Mouse (Mus musculus) liver, adult 2 months (tissue): ENCODE results near the gene Gsta3. TPM values are rescaled to one million over a fixed set of nuclear protein-coding genes. Genes with fewer than 3 reads are reported as not detected.
"Not testable (repeated sequence)": the region's sequence is repeated elsewhere in the genome, so short reads cannot be mapped to it uniquely, and the experiment has no call there.

Experiments
- DNase-seq: peaks from one replicate; pipeline ENCODE4 v3.0.0-alpha.2; 2011; ENCODE audit warnings: low read depth, low spot score; ENCODE audit errors: extremely low read depth
- H3K27ac ChIP-seq: fragments of 200-500 bp; replicated peaks from 2 replicates; pipeline ENCODE4 v1.5.1; 2012; ENCODE audit warnings: low read depth, mild to moderate bottlenecking, control low read depth, inconsistent platforms, low read length; ENCODE audit not compliant: insufficient read depth
- H3K27me3 ChIP-seq: fragments of 200-500 bp; 2 replicates; pipeline ENCODE4 v1.6.1; 2012; ENCODE audit warnings: mild to moderate bottlenecking, moderate library complexity, low read length, inconsistent platforms; ENCODE audit not compliant: control insufficient read depth, insufficient read depth
- H3K36me3 ChIP-seq: fragments of 200-500 bp; 2 replicates; pipeline ENCODE4 v1.6.1; 2012; ENCODE audit warnings: low read length, inconsistent platforms; ENCODE audit not compliant: control insufficient read depth, insufficient read depth
- H3K4me1 ChIP-seq: fragments of 200-500 bp; 2 replicates; pipeline ENCODE4 v1.6.1; 2011; ENCODE audit warnings: low read length; ENCODE audit not compliant: control insufficient read depth, insufficient read depth
- H3K4me3 ChIP-seq: fragments of 200-500 bp; 2 replicates; pipeline ENCODE4 v1.5.1; 2011; ENCODE audit warnings: low read depth, mild to moderate bottlenecking, control low read depth, low read length, moderate library complexity; ENCODE audit not compliant: insufficient read depth
- H3K79me2 ChIP-seq: fragments of 200-500 bp; 2 replicates; pipeline ENCODE4 v1.6.1; 2012; ENCODE audit warnings: inconsistent platforms, mild to moderate bottlenecking, low read length, moderate library complexity; ENCODE audit not compliant: control insufficient read depth, insufficient read depth
- H3K9ac ChIP-seq: fragments of 200-500 bp; 2 replicates; pipeline ENCODE4 v1.6.1; 2012; ENCODE audit warnings: low read depth, mild to moderate bottlenecking, control low read depth, inconsistent platforms, low read length
- CTCF ChIP-seq: fragments of 200-500 bp; IDR thresholded peaks from 2 replicates; pipeline ENCODE4 v1.5.1; 2011; ENCODE audit warnings: low read depth, low read length, control low read depth
- POLR2A ChIP-seq: fragments of 200-500 bp; IDR thresholded peaks from 2 replicates; pipeline ENCODE4 v1.6.1; 2011; ENCODE audit warnings: low read length, control low read depth; ENCODE audit not compliant: insufficient read depth; ENCODE audit errors: extremely low read depth
- WGBS: fragments of 180-500 bp; shearing (Covaris S2); methylation state at CpG from one replicate; pipeline ENCODE4 v1.1.7; 2018; 5-methylcytosine and 5-hydroxymethylcytosine counted together
- polyA plus RNA-seq: library from polyadenylated mRNA; depleted of rRNA; stranded (reverse); fragments of >200 nt; gene quantifications from 2 replicates; pipeline ENCODE4 v1.2.3, GENCODE M21; 2012
- total RNA-seq: library from RNA; depleted of rRNA; stranded (reverse); fragments of >200 nt; gene quantifications from 2 replicates; pipeline ENCODE4 v1.2.3, GENCODE M21; 2014

Gsta3 gene
- total and polyA plus RNA-seq, 2 experiments: 586 to 2,301 TPM

GRCm38 (mm10) chr1:21264747-21265146, 24.4 kb downstream of the Gsta3 start:
- Histone ChIP-seq H3K27ac (no peak overlapping the region), H3K4me1 (no peaks in the 10 kb centered on the region), H3K79me2 (no peaks in the 10 kb centered on the region), H3K36me3 (peaks cover 59% of the 10 kb centered on the region), H3K27me3 (no peaks in the 10 kb centered on the region), H3K4me3 (no peak overlapping the region), H3K9ac (no peak overlapping the region)
- WGBS: 71% methylated on average over 8 of the region's 8 CpGs
- DNase-seq: peak; percentile 49
- 0 out of 2 replicates have a peak, but pooled peaks have one; percentile 7 for TF ChIP-seq POLR2A
- no peak for TF ChIP-seq CTCF

- H3K79me2 ChIP-seq: no peaks in the 10 kb centered on the region
- H3K27me3 ChIP-seq: no peaks in the 10 kb centered on the region
- no peak overlapping the region for H3K9ac ChIP-seq
- TF ChIP-seq CTCF (no peak; the same call in 1 of the 2 replicates), POLR2A (no peak)
- H3K27ac ChIP-seq: no peak overlapping the region
- WGBS: 29% methylated on average over 1 of the region's 1 CpGs
- H3K36me3 ChIP-seq: peaks cover 40% of the 10 kb centered on the region
- no peak overlapping the region for H3K4me3 ChIP-seq
- no peaks in the 10 kb centered on the region for H3K4me1 ChIP-seq
- no peak for DNase-seq
Observed at GRCm38 (mm10) chr1:21266766-21267165, 26.4 kb downstream of the Gsta3 start.

- not testable (repeated sequence) for H3K79me2 ChIP-seq, H3K4me1 ChIP-seq, H3K27ac ChIP-seq, H3K27me3 ChIP-seq, H3K4me3 ChIP-seq, H3K9ac ChIP-seq
- peaks cover 33% of the 10 kb centered on the region for H3K36me3 ChIP-seq
- peak; percentile 66 for DNase-seq
- WGBS: 33% methylated on average over 6 of the region's 7 CpGs
Observed at GRCm38 (mm10) chr1:21267466-21267865, 27.1 kb downstream of the Gsta3 start.

- H3K9ac ChIP-seq: peak overlapping the region; percentile 13; the same call in 1 of the 2 replicates
Observed at GRCm38 (mm10) chr1:21271343-21272055, 31.1 kb downstream of the Gsta3 start.

GRCm38 (mm10) chr1:21272056-21272431, 31.7 kb downstream of the Gsta3 start:
- Histone ChIP-seq H3K9ac (no peak overlapping the region), H3K27me3 (no peaks in the 10 kb centered on the region), H3K36me3 (no peaks in the 10 kb centered on the region), H3K4me1 (no peaks in the 10 kb centered on the region), H3K79me2 (no peaks in the 10 kb centered on the region), H3K4me3 (no peak overlapping the region), H3K27ac (no peak overlapping the region)
- DNase-seq: no peak
- WGBS: 40% methylated on average over 14 of the region's 14 CpGs
- TF ChIP-seq CTCF (no peak), POLR2A (no peak)

More at GRCm38 (mm10) chr1:21271343-21272055, 31.1 kb downstream of the Gsta3 start:
- Histone ChIP-seq H3K27ac (no peak overlapping the region), H3K4me1 (no peaks in the 10 kb centered on the region), H3K36me3 (no peaks in the 10 kb centered on the region), H3K27me3 (no peaks in the 10 kb centered on the region), H3K4me3 (no peak overlapping the region), H3K79me2 (no peaks in the 10 kb centered on the region)
- TF ChIP-seq CTCF (peak; percentile 86), POLR2A (no peak)
- 23% methylated on average over 18 of the region's 18 CpGs for WGBS
- peak; percentile 35 for DNase-seq

- no peaks in the 10 kb centered on the region for H3K79me2 ChIP-seq
- H3K4me3 ChIP-seq: no peak overlapping the region
- H3K4me1 ChIP-seq: no peaks in the 10 kb centered on the region
- no peak for DNase-seq
- H3K9ac ChIP-seq: no peak overlapping the region
- no peaks in the 10 kb centered on the region for H3K36me3 ChIP-seq
- no peaks in the 10 kb centered on the region for H3K27me3 ChIP-seq
- H3K27ac ChIP-seq: no peak overlapping the region
- TF ChIP-seq CTCF: no peak
- TF ChIP-seq POLR2A: no peak
- WGBS: 85% methylated on average over 6 of the region's 6 CpGs
Observed at GRCm38 (mm10) chr1:21273091-21273490, 32.7 kb downstream of the Gsta3 start.
